Mouse (Mus musculus) kidney, postnatal 36 days (tissue): ENCODE measurements at regions not wholly inside any gene's neighbourhood (a gene's known extent, or its start where the extent isn't known, plus 50 kb on each side); places are given as distances from the start of the nearest gene placed in this dataset.

Experiments
- DNase-seq, 2 experiments: peaks; one replicate each; pipeline ENCODE4 v3.0.0; 2021 to 2022; ENCODE audit warnings: mixed read lengths in 2 of 2

GRCm38 (mm10) chr4:4875257-4875656 is 82.1 kb upstream of the Impad1 start:
- no peak for DNase-seq

DNA sequence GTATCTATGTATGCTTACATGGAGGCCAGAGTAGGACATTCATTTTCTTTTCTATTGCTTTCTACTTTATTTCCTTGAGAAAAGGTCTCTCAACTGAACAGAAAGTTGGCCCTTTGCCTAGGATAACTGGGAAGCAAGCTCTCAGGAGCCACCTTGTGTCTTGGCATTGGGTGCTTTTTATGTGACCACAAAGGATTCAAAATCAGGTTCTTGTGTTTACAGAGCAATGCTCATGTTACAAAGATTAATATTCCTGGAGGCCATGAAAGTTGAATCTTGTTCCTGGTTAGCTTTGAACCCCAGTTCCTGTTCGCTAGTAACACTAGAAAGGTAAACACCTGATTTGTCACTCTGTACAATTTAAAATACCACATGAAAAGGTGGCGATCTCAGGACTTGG is 65.2 kb upstream of the Impad1 start:
- no peak for DNase-seq
